Mouse (Mus musculus): ENCODE data around the gene Ikzf1. TPM values are rescaled to one million over a fixed set of nuclear protein-coding genes. Genes with fewer than 3 reads are reported as not detected.

Ikzf1 gene
- total RNA-seq, 2 experiments from 2014 or later: 0.32 to 2.4 TPM

- intact Hi-C loops (cut with DNase I): no loop called here
- DNase-seq: no peak
Measured at GRCm38 (mm10) chr11:11717606-11718167, 32.9 kb downstream of the Ikzf1 start.

GRCm38 (mm10) chr11:11719748-11720147 is 34.9 kb downstream of the Ikzf1 start:
- intact Hi-C loops (cut with DNase I): no loop called here
- no peak for DNase-seq

GRCm38 (mm10) chr11:11725252-11725875 is 40.6 kb downstream of the Ikzf1 start:
- intact Hi-C loops (cut with DNase I): no loop called here
- no peak for DNase-seq

GRCm38 (mm10) chr11:11725876-11726525 is 41.2 kb downstream of the Ikzf1 start:
- no peak for DNase-seq
- intact Hi-C loops (cut with DNase I): no loop called here

GRCm38 (mm10) chr11:11726807-11727276 is 42.0 kb downstream of the Ikzf1 start:
- no peak for DNase-seq
- intact Hi-C loops (cut with DNase I): no loop called here

GRCm38 (mm10) chr11:11727936-11728556 is 43.2 kb downstream of the Ikzf1 start:
- DNase-seq: no peak
- intact Hi-C loops (cut with DNase I): no loop called here

- no peak for DNase-seq
- intact Hi-C loops (cut with DNase I): no loop called here
Measured at GRCm38 (mm10) chr11:11729216-11729615, 44.4 kb downstream of the Ikzf1 start.

- intact Hi-C loops (cut with DNase I): no loop called here
- no peak for DNase-seq
Measured at GRCm38 (mm10) chr11:11730062-11730461, 45.3 kb downstream of the Ikzf1 start.

- DNase-seq: no peak
- intact Hi-C loops (cut with DNase I): no loop called here
Measured at GRCm38 (mm10) chr11:11731727-11732126, 46.9 kb downstream of the Ikzf1 start.

- intact Hi-C loops (cut with DNase I): no loop called here
- no peak for DNase-seq
Measured at GRCm38 (mm10) chr11:11732972-11733770, 48.4 kb downstream of the Ikzf1 start.

- intact Hi-C loops (cut with DNase I): no loop called here
- no peak for DNase-seq
Measured at GRCm38 (mm10) chr11:11735155-11735554, 50.4 kb downstream of the Ikzf1 start.

GRCm38 (mm10) chr11:11736948-11737347 is 52.1 kb downstream of the Ikzf1 start:
- no peak for DNase-seq
- intact Hi-C loops (cut with DNase I): no loop called here

GRCm38 (mm10) chr11:11737562-11737961 is 52.8 kb downstream of the Ikzf1 start:
- DNase-seq: no peak
- intact Hi-C loops (cut with DNase I): no loop called here

GRCm38 (mm10) chr11:11739054-11739453 is 54.3 kb downstream of the Ikzf1 start:
- no peak for DNase-seq
- intact Hi-C loops (cut with DNase I): no loop called here

GRCm38 (mm10) chr11:11740603-11741002 is 55.8 kb downstream of the Ikzf1 start:
- intact Hi-C loops (cut with DNase I): no loop called here
- no peak for DNase-seq

GRCm38 (mm10) chr11:11741574-11741973 is 56.8 kb downstream of the Ikzf1 start:
- intact Hi-C loops (cut with DNase I): no loop called here
- no peak for DNase-seq

GRCm38 (mm10) chr11:11742626-11743025 is 57.8 kb downstream of the Ikzf1 start:
- intact Hi-C loops (cut with DNase I): no loop called here
- peak in 1 of 2 experiments; percentile 14 for DNase-seq

- intact Hi-C loops (cut with DNase I): no loop called here
- DNase-seq: no peak
Measured at GRCm38 (mm10) chr11:11744222-11744621, 59.4 kb downstream of the Ikzf1 start.

- no peak for DNase-seq
- intact Hi-C loops (cut with DNase I): no loop called here
Measured at GRCm38 (mm10) chr11:11751091-11751490, 66.3 kb downstream of the Ikzf1 start.

- DNase-seq: no peak
- intact Hi-C loops (cut with DNase I): no loop called here
Measured at GRCm38 (mm10) chr11:11752859-11753258, 68.1 kb downstream of the Ikzf1 start.

GRCm38 (mm10) chr11:11758121-11758520 is 73.3 kb downstream of the Ikzf1 start:
- DNase-seq: no peak
- intact Hi-C loops (cut with DNase I): no loop called here
